ENCODE assay signal across 18 mouse cellular contexts in the genomic region with DNA sequence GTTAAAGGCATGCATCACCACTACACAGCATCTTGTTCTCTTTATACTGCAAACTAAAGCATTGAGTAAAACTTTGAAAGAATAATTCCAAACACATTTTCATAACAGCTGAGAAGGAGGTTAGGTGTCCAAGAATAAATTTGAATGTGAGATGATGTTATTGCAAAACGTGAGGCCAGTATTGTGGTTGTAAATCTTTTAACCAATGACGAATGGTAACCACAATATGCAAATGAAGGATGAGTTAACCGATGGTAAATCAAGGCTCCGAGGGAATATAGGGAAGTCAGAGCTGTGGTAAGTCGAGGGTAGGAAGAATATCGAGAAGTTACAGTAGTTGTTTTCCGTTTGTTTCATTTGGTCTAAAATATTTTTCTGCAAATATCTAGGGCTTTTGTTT. TPM values are rescaled to one million over a fixed set of nuclear protein-coding genes. Genes with fewer than 3 reads are reported as not detected.
"Had no signal": no experiment of that assay in that cellular context is flagged by ENCODE, and none has a peak within 500 bp of the region (broad histone marks: within the 10 kb centered on the region; RNA-seq: fewer than 3 reads in every experiment).

No protein-coding gene starts in this region.

- DNase-seq: gastrocnemius, adult 2 months; gastrocnemius, postnatal 10 days; gastrocnemius, postnatal 36 days; heart, adult 18-20 months; heart, postnatal 14 days; heart, postnatal 4 days; kidney, adult 2 months; kidney, adult 9 months; kidney, postnatal 36 days; layer of hippocampus, adult 9-11 months; layer of hippocampus, postnatal 36 days; left cerebral cortex, postnatal 4 days had no signal

- ATAC-seq: hindbrain, embryonic 16.5 days; inflammation-experienced regulatory T-cells, adult 6 months; intestine, embryonic 15.5 days; intestine, postnatal 0 days; liver, embryonic 12.5 days had no signal

RNA-seq across cellular contexts. Expression of a gene that starts 11.1 kb away (rescaled TPM):
- total RNA-seq: liver, adult 2 months had no signal
